Mouse (Mus musculus): ENCODE measurements at regions not wholly inside any gene's neighbourhood (a gene's known extent, or its start where the extent isn't known, plus 50 kb on each side); places are given as distances from the start of the nearest gene placed in this dataset.

GRCm38 (mm10) chr10:84026798-84027197 lies 304.1 kb downstream of the 1500009L16Rik start:
- TF ChIP-seq CTCF (IDR thresholded peaks at IDR 0.05; ENCODE audit: low read depth, low read length) (no peak), POLR2A (IDR thresholded peaks at IDR 0.05; ENCODE audit: extremely low read depth, insufficient read depth, low read length) (no peak)
